ENCODE assay signal across 22 mouse cellular contexts in the genomic region with DNA sequence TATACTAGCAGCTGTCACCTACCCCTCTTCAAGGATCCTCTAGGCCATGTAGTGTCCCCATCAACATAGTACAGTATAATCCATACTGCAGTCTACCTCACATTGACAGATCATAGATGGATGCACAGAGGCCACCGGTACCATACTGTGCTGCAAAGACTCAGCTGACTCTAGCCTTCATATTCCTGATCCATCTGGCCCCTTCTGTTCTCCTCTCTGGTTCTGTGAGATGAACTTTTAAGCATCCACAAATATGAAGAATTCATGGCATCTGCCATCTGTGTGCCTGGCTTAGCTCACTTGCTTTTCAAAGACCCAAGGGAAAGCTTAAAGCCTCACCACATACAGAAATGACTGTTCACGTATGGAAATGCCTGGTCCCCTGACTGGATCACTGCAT.
DNase-seq lines count a peak whose midpoint lies in the region; ATAC-seq and TF ChIP-seq lines count a peak whose summit lies in the region.
"Had no signal": no experiment of that assay in that cellular context is flagged by ENCODE, and none has a peak within 500 bp of the region (broad histone marks: within the 10 kb centered on the region; RNA-seq: fewer than 3 reads in every experiment).

No protein-coding gene starts in this region.

- H3K4me2 ChIP-seq in forebrain, postnatal 0 days (ENCODE audit: low read depth) = no peak overlapping the region
- H3K4me2 ChIP-seq in forebrain, embryonic 15.5 days (replicated peaks) = no peak overlapping the region
- H3K4me2 ChIP-seq in kidney, embryonic 15.5 days = no peak overlapping the region
- H3K4me2 ChIP-seq: embryonic facial prominence, embryonic 15.5 days; heart, embryonic 12.5 days; hindbrain, embryonic 14.5 days had no signal

- no peak overlapping the region for H3K9ac ChIP-seq in forebrain, postnatal 0 days
- no peak overlapping the region for H3K9ac ChIP-seq in forebrain, embryonic 15.5 days (replicated peaks)
- H3K9ac ChIP-seq in kidney, embryonic 15.5 days = no peak overlapping the region
- H3K9ac ChIP-seq: embryonic facial prominence, embryonic 15.5 days; heart, embryonic 12.5 days; hindbrain, embryonic 14.5 days had no signal

- TF ChIP-seq CTCF in forebrain, postnatal 0 days (IDR thresholded peaks at IDR 0.05; ENCODE audit: low read depth) = no peak
- TF ChIP-seq CTCF in layer of hippocampus, adult 2 months (conservative IDR thresholded peaks at IDR 0.05) = no peak
- no peak for TF ChIP-seq CTCF in brain, embryonic 14.5 days (IDR thresholded peaks at IDR 0.05; ENCODE audit: borderline replicate concordance, extremely low read depth, insufficient read depth, insufficient read length)

- H3K27me3 ChIP-seq in forebrain, postnatal 0 days (ENCODE audit: insufficient read depth, low read length) = no peaks in the 10 kb centered on the region
- no peaks in the 10 kb centered on the region for H3K27me3 ChIP-seq in forebrain, embryonic 15.5 days
- no peaks in the 10 kb centered on the region for H3K27me3 ChIP-seq in kidney, embryonic 15.5 days
- H3K27me3 ChIP-seq: embryonic facial prominence, embryonic 15.5 days; heart, embryonic 12.5 days had no signal

- H3K4me3 ChIP-seq in forebrain, postnatal 0 days (ENCODE audit: low read depth, low read length) = no peak overlapping the region
- H3K4me3 ChIP-seq in forebrain, embryonic 15.5 days = no peak overlapping the region
- no peak overlapping the region for H3K4me3 ChIP-seq in layer of hippocampus, adult 2 months
- no peak overlapping the region for H3K4me3 ChIP-seq in kidney, embryonic 15.5 days (replicated peaks)
- H3K4me3 ChIP-seq: embryonic facial prominence, embryonic 15.5 days; erythroblast, embryonic 14.5 days; forebrain, embryonic 10.5 days; heart, embryonic 12.5 days; hindbrain, embryonic 10.5 days had no signal

- H3K9me3 ChIP-seq in forebrain, postnatal 0 days (ENCODE audit: low read length) = no peaks in the 10 kb centered on the region
- no peaks in the 10 kb centered on the region for H3K9me3 ChIP-seq in forebrain, embryonic 15.5 days
- no peaks in the 10 kb centered on the region for H3K9me3 ChIP-seq in kidney, embryonic 15.5 days (replicated peaks)
- H3K9me3 ChIP-seq: embryonic facial prominence, embryonic 15.5 days; heart, embryonic 12.5 days had no signal

- H3K4me1 ChIP-seq in forebrain, postnatal 0 days (ENCODE audit: insufficient read depth) = no peaks in the 10 kb centered on the region
- no peaks in the 10 kb centered on the region for H3K4me1 ChIP-seq in forebrain, embryonic 15.5 days
- no peaks in the 10 kb centered on the region for H3K4me1 ChIP-seq in kidney, embryonic 15.5 days
- H3K4me1 ChIP-seq: embryonic facial prominence, embryonic 15.5 days had no signal

- TF ChIP-seq POLR2A in brain, embryonic 14.5 days (IDR thresholded peaks at IDR 0.05; ENCODE audit: borderline replicate concordance, extremely low read depth, insufficient read depth, insufficient read length, poor library complexity, severe bottlenecking) = no peak

- DNase-seq in forebrain, postnatal 0 days = peak; percentile 58
- peak; percentile 41 to 56 for DNase-seq in layer of hippocampus, adult 2 months (ENCODE audit: low spot score in 2 of 2)
- DNase-seq in layer of hippocampus, adult 9-10 months (ENCODE audit: low spot score) = no peak
- DNase-seq in brain, embryonic 14.5 days (ENCODE audit: low read depth) = peak; percentile 6
- DNase-seq in Muller cell, postnatal 12 days (ENCODE audit: inconsistent ontology term) = no peak
- DNase-seq: adrenal gland, adult 2 months; adrenal gland, postnatal 25 days; cerebellum, adult 18-20 months; cerebellum, adult 9-11 months; cerebellum, postnatal 36 days; gastrocnemius, postnatal 25 days had no signal

- ATAC-seq in forebrain, postnatal 0 days = peak; percentile 81
- ATAC-seq in forebrain, embryonic 15.5 days (replicated peaks) = no peak
- ATAC-seq in kidney, embryonic 15.5 days (replicated peaks; ENCODE audit: low FRiP score) = no peak
- ATAC-seq: activated CD4-positive, CD25-positive, alpha-beta regulatory T cell, adult 4 months; forebrain, embryonic 14.5 days; Patski had no signal

- 66% methylated on average over 2 of the region's 2 CpGs for WGBS in forebrain, postnatal 0 days
- 78% methylated on average over 2 of the region's 2 CpGs for WGBS in forebrain, embryonic 15.5 days
- 83% methylated on average over 2 of the region's 2 CpGs for WGBS in kidney, embryonic 15.5 days

- H3K27ac ChIP-seq in forebrain, postnatal 0 days (ENCODE audit: low read depth, low read length) = no peak overlapping the region
- H3K27ac ChIP-seq in forebrain, embryonic 15.5 days (replicated peaks) = no peak overlapping the region
- H3K27ac ChIP-seq in layer of hippocampus, adult 2 months = peak overlapping the region; percentile 79
- H3K27ac ChIP-seq in kidney, embryonic 15.5 days = no peak overlapping the region
- H3K27ac ChIP-seq: embryonic facial prominence, embryonic 15.5 days; forebrain, embryonic 10.5 days; hindbrain, embryonic 14.5 days had no signal

- H3K36me3 ChIP-seq in forebrain, postnatal 0 days (ENCODE audit: insufficient read depth) = no peaks in the 10 kb centered on the region
- no peaks in the 10 kb centered on the region for H3K36me3 ChIP-seq in forebrain, embryonic 15.5 days
- H3K36me3 ChIP-seq in kidney, embryonic 15.5 days = no peaks in the 10 kb centered on the region
- H3K36me3 ChIP-seq: embryonic facial prominence, embryonic 15.5 days; forebrain, embryonic 10.5 days; hindbrain, embryonic 10.5 days had no signal

Comparison
In these comparisons a context has a peak if more than half of its experiments do, and no peak if none do; other contexts are left out.
1. DNase-seq: peak in forebrain, postnatal 0 days (single experiment), layer of hippocampus, adult 2 months (2 of 2) and brain, embryonic 14.5 days (single experiment); none in layer of hippocampus, adult 9-10 months (single experiment) and Muller cell, postnatal 12 days (single experiment).